Mouse (Mus musculus) lung, embryonic 16.5 days (tissue): ENCODE measurements around the gene Fbxo6. TPM values are rescaled to one million over a fixed set of nuclear protein-coding genes. Genes with fewer than 3 reads are reported as not detected.
A peak's percentile ranks its signal among the peaks of the same experiment; 100 is the strongest.

Experiments used
- ATAC-seq: fragments of 200-750 bp; cut with Nextera tagmentation; 2 replicates; pipeline ENCODE4 v1.8.0; 2017; ENCODE audit warnings: low read depth, mild to moderate bottlenecking, moderate library complexity
- H3K27ac ChIP-seq: fragments of 300-500 bp; sonication (generic); 2 replicates; pipeline ENCODE4 v1.5.1; 2014; ENCODE audit warnings: mild to moderate bottlenecking, control low read depth, low read length
- H3K27me3 ChIP-seq: fragments of 300-500 bp; sonication (generic); 2 replicates; pipeline ENCODE4 v1.6.1; 2014; ENCODE audit warnings: low read depth, low read length, mixed read lengths; ENCODE audit not compliant: control insufficient read depth, insufficient read depth
- H3K36me3 ChIP-seq: fragments of 300-500 bp; sonication (generic); 2 replicates; pipeline ENCODE4 v1.6.1; 2014; ENCODE audit warnings: low read length; ENCODE audit not compliant: control insufficient read depth, insufficient read depth
- H3K4me1 ChIP-seq: fragments of 300-500 bp; sonication (generic); replicated peaks from 2 replicates; pipeline ENCODE4 v1.6.1; 2014; ENCODE audit warnings: low read length, mixed read lengths; ENCODE audit not compliant: control insufficient read depth, insufficient read depth
- H3K4me2 ChIP-seq: fragments of 300-500 bp; sonication (generic); 2 replicates; pipeline ENCODE4 v1.6.1; 2014; ENCODE audit warnings: low read depth, low read length, control low read depth
- H3K4me3 ChIP-seq: fragments of 300-500 bp; sonication (generic); 2 replicates; pipeline ENCODE4 v1.5.1; 2014; ENCODE audit warnings: mild to moderate bottlenecking, low read length, control low read depth
- H3K9ac ChIP-seq: fragments of 300-500 bp; sonication (generic); 2 replicates; pipeline ENCODE4 v1.6.1; 2014; ENCODE audit warnings: low read length, control low read depth
- H3K9me3 ChIP-seq: fragments of 300-500 bp; sonication (generic); 2 replicates; pipeline ENCODE4 v1.6.1; 2016; ENCODE audit warnings: low read length; ENCODE audit not compliant: control insufficient read depth
- WGBS: fragments of 180-500 bp; shearing (Covaris S2); extraction: QIAGEN DNeasy Blood & Tissue Kit; methylation state at CpG from one replicate; pipeline ENCODE4 v1.1.7; 2014; 5-methylcytosine and 5-hydroxymethylcytosine counted together
- microRNA-seq: library from miRNA; unstranded; fragments of <30 nt; microRNA quantifications from one replicate; pipeline ENCODE4, GENCODE M21; 2016
- polyA plus RNA-seq: library from polyadenylated mRNA; unstranded; fragments of >200 nt; fragmentation: Nextera tagmentation; extraction: Ambion mirVana; gene quantifications from 2 replicates; pipeline ENCODE4 v1.2.1, GENCODE M21; 2015

The Fbxo6 gene
- polyA plus RNA-seq, 1 experiment from 2014 or later = 13.7 TPM

DNA sequence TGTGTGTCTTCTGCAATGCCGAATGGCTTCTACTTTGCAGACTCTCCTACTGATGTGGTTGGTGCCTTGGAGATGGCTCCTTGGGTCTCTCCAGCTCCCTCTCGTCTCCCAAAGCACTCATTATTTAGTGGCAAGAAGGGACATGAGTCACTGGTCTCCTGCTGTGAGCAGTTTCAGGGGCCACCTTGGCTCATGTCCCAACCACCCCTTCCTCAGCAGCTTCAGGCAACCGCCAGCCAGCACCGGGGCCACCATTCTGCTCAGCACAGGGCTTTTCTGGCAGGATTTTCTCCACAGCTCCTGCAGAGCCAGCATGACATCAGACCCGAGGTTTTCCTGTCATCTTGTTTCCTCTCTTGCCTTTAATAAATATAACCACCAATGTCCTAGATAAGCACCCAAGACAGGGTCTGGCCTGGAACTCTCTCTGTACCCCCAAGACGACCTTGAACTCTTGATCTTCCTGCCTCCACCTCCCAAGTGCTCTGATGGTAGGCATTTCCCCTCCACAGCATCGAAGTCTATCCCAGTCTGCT lies 43.3 kb downstream of the Fbxo6 start:
- no peak overlapping the region for H3K27ac ChIP-seq

DNA sequence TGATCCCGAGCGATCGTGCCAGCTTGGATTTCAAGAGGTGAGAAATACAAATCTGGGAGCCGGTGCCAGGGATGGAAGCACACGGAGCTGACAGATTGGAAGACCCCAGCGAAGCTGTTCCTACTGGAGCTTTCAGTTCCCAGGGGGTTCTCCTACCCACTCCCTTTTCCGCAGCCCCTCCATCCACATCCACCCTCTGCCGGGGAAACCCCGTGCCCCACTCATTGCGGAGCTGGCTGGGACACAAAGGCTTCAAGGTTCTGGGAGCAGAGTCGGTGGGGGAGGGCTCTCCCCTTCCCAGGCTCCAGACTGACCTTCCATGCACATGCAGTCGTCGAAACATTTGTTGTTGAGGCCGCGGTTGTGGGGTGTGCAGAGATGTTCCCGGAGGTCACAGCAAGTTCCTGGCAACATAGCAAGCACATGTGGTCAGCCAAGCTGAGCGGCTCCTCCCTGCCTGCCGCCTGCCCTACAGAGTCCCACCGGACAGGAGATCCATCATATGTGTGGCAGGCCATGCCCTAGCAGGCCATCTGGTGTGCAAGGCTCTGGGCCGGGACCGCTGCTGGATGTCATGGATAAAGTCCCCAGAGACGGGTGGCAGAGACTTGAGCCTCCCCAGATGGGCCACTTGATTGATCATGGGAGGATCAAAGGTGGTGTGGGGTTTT lies 44.2 kb downstream of the Fbxo6 start:
- H3K27me3 ChIP-seq = no peaks in the 10 kb centered on the region; the same call in 1 of the 2 replicates
- H3K27ac ChIP-seq = no peak overlapping the region
- peak; percentile 57; the same call in 1 of the 2 replicates for ATAC-seq
- no peak overlapping the region for H3K4me3 ChIP-seq
- no peaks in the 10 kb centered on the region for H3K36me3 ChIP-seq
- peaks cover 11% of the 10 kb centered on the region; the same call in 1 of the 2 replicates for H3K4me1 ChIP-seq
- no peaks in the 10 kb centered on the region for H3K9me3 ChIP-seq
- H3K4me2 ChIP-seq = peak overlapping the region; percentile 21
- no peak overlapping the region for H3K9ac ChIP-seq
- 25% methylated on average over 22 of the region's 22 CpGs for WGBS

More for the DNA sequence above, 43.3 kb downstream of the Fbxo6 start:
- 33% methylated on average over 7 of the region's 7 CpGs for WGBS
- Histone ChIP-seq H3K9me3 (no peaks in the 10 kb centered on the region), H3K27me3 (no peaks in the 10 kb centered on the region; the same call in 1 of the 2 replicates), H3K36me3 (no peaks in the 10 kb centered on the region), H3K4me1 (peaks cover 11% of the 10 kb centered on the region; the same call in 1 of the 2 replicates), H3K4me2 (no peak overlapping the region), H3K9ac (no peak overlapping the region), H3K4me3 (no peak overlapping the region)
- no peak for ATAC-seq

DNA sequence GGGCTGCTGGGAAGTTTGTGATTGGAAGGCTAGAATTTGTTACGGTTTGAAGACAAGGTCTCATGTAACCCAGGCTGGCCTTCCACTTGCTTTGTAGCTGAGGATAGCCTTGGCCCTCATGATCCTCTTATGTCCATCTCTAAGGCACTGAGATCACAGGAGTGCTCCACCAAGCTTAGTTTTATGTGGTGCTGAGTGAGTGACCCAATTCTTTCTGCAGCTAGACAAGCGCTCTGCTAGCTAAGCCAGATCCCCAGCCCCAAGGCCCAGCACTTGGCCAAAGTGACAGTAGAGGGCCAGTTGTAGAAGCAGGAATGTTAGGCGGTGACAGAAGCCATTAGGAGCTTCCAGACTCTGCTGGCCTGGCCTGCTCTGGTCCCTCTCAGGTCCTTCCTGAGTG lies 47.8 kb downstream of the Fbxo6 start:
- Histone ChIP-seq H3K4me2 (no peak overlapping the region), H3K9me3 (no peaks in the 10 kb centered on the region), H3K27me3 (no peaks in the 10 kb centered on the region; the same call in 1 of the 2 replicates), H3K36me3 (no peaks in the 10 kb centered on the region), H3K27ac (no peak overlapping the region), H3K4me1 (peaks cover 15% of the 10 kb centered on the region; the same call in 1 of the 2 replicates), H3K9ac (no peak overlapping the region), H3K4me3 (no peak overlapping the region)
- no peak for ATAC-seq
- 81% methylated on average over 3 of the region's 3 CpGs for WGBS

DNA sequence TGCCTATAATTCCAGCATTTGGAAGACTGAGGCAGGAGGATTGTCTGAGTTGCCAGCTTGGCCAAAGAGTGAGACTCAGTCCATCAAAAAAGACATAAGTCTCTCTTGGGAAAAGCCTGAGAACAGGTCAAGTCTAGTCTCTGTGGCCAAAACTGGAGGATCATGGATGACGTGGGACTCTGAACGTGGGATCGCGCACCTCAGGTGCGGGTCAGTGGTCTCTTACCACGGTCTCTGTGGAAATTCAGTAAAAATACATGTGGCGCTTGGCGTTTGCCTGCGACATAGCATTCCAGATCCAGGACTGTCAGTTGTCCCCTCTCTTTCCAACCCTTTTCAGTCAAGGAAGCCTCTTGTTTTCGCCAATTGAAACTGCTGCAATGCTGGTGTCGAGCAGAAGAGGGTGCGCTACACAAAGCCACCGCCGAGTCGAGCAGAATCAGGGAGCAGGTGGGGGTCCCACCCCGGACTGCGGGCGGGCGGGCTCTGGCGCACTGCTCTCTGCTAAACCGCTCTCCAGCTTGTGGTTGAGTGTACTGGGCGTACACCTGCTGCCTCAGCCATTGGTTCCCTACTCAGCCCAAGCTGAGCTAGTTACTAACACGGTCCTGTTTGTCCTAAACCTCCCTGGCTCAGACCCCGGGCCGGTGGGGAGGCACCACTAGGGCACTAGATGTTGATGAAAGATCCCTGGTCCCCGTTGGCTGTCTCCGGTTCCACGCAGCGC lies 50.0 kb downstream of the Fbxo6 start:
- Histone ChIP-seq H3K9me3 (no peaks in the 10 kb centered on the region), H3K27me3 (no peaks in the 10 kb centered on the region), H3K4me3 (peak overlapping the region; percentile 34), H3K27ac (no peak overlapping the region), H3K4me1 (0 out of 2 replicates have a peak, but pooled peaks cover 3% of the 10 kb centered on the region), H3K36me3 (no peaks in the 10 kb centered on the region), H3K9ac (peak overlapping the region; percentile 49), H3K4me2 (peak overlapping the region; percentile 56)
- ATAC-seq = peak; percentile 83
- WGBS = 16% methylated on average over 29 of the region's 29 CpGs

DNA sequence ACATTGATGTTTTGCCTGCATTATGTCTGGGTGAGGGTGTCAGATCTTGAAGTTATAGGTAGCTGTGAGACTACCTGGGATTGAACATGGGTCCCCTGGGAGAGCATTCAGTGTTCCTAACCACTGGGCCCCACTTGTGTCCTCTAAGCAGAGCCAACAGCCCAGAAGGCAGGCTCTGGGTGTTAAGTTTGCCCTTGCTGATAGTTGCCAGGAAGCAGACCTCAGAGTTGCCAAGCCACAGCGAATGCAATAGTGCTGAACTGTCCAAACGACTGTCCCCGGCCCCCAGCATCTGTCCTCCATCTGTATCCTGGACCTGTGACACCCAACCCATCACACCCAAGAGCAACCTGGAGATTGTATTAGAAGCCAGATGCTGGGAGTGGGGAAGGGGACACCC lies 53.3 kb downstream of the Fbxo6 start:
- no peaks in the 10 kb centered on the region for H3K27me3 ChIP-seq
- H3K4me1 ChIP-seq = 0 out of 2 replicates have a peak, but pooled peaks cover 3% of the 10 kb centered on the region
- no peak overlapping the region for H3K4me2 ChIP-seq
- H3K9ac ChIP-seq = no peak overlapping the region
- no peak overlapping the region for H3K27ac ChIP-seq
- no peak for ATAC-seq
- WGBS = 51% methylated on average over 3 of the region's 3 CpGs
- no peaks in the 10 kb centered on the region for H3K36me3 ChIP-seq
- H3K4me3 ChIP-seq = no peak overlapping the region
- H3K9me3 ChIP-seq = no peaks in the 10 kb centered on the region

DNA sequence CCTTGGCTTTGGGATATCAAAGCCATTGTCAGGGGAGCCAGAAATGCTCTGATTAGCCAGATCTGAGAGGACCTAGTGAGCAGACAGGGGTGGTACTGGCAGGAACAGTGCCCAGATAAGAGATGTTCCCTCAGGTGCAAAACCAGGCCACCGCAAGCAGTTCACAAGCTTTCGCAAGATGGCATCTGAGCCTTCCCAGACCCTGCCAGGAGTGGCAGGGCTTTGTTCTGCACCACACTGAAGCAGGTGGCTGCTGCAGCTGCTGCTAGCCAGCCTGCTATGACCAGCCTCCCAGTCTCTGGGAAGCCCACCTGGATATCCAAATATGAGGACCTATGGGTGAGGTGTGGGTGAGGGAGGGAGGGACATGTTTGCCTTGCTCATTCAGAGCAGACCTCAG lies 54.0 kb downstream of the Fbxo6 start:
- Histone ChIP-seq H3K9ac (no peak overlapping the region), H3K4me3 (no peak overlapping the region), H3K4me2 (no peak overlapping the region), H3K4me1 (0 out of 2 replicates have a peak, but pooled peaks cover 3% of the 10 kb centered on the region), H3K27me3 (no peaks in the 10 kb centered on the region), H3K27ac (no peak overlapping the region), H3K36me3 (no peaks in the 10 kb centered on the region), H3K9me3 (no peaks in the 10 kb centered on the region)
- no peak for ATAC-seq
- WGBS = 89% methylated on average over 2 of the region's 2 CpGs

Small RNAs within 50 kb of the gene (microRNA-seq; reads per million reads assigned to microRNA genes)
- gene Mir7022 = not detected

Other genes starting within 250 kb of the Fbxo6 start
- gene Mfn2, start 247.4 kb downstream of the Fbxo6 start, polyA plus RNA-seq = 34.6 and 36.6 TPM in 2 replicates
- gene Plod1, start 215.4 kb downstream of the Fbxo6 start, polyA plus RNA-seq = 50.8 and 51.4 TPM in 2 replicates
- 9.2 and 11.7 TPM in 2 replicates for gene 2510039O18Rik, start 211.2 kb downstream of the Fbxo6 start, polyA plus RNA-seq
- 2.9 and 4.2 TPM in 2 replicates for gene Nppb, start 166.4 kb downstream of the Fbxo6 start, polyA plus RNA-seq
- gene Nppa, start 151.4 kb downstream of the Fbxo6 start, polyA plus RNA-seq = 122 and 163 TPM in 2 replicates
- gene Clcn6, start 113.3 kb downstream of the Fbxo6 start, polyA plus RNA-seq = 4.5 and 4.8 TPM in 2 replicates
- gene Mthfr, start 113.1 kb downstream of the Fbxo6 start, polyA plus RNA-seq = 21.3 and 26.2 TPM in 2 replicates
- gene Agtrap, start 64.1 kb downstream of the Fbxo6 start, polyA plus RNA-seq = 16.3 and 17.8 TPM in 2 replicates
- 47.6 and 50.2 TPM in 2 replicates for gene Mad2l2, start 21.8 kb downstream of the Fbxo6 start, polyA plus RNA-seq
- gene Draxin, start 21.4 kb downstream of the Fbxo6 start, polyA plus RNA-seq = 0.08 and 0.10 TPM in 2 replicates
- 11.9 and 12.1 TPM in 2 replicates for gene Fbxo44, start 8.3 kb upstream of the Fbxo6 start, polyA plus RNA-seq
- 0.50 and 1.4 TPM in 2 replicates for gene Fbxo2, start 8.5 kb upstream of the Fbxo6 start, polyA plus RNA-seq
- 0.04 and 0.08 TPM in 2 replicates for gene Disp3, start 135.8 kb upstream of the Fbxo6 start, polyA plus RNA-seq